Mouse (Mus musculus): ENCODE measurements around the gene Treml1. TPM values are rescaled to one million over a fixed set of nuclear protein-coding genes. Genes with fewer than 3 reads are reported as not detected.

The Treml1 gene
- polyA plus RNA-seq, 1 experiment, result 0.73 TPM

DNA sequence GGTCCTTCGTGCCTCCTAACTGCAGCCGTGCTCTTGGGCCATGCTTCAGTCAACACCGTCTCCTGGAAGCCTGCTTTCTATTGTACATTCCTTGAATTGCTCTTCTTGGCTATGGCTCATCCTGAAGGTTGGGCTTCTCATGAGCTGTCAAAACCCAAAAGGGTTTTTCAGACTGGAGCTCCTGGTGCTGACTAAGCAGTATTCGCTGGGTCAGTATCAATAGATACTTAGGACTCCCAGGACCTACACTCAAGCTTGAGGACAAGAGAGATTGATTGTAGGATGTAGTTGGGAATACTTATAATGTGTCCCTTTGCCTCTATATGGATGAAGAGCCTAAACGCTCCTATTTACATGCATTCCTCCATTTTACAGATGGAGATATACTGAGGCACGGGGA lies 34.6 kb upstream of the Treml1 start:
- Histone ChIP-seq H3K27me3 (ENCODE audit: control insufficient read depth, insufficient read depth, low read length) (no peaks in the 10 kb centered on the region), H3K27ac (ENCODE audit: control insufficient read depth, insufficient read depth, low read length) (no peak overlapping the region), H3K36me3 (ENCODE audit: control insufficient read depth, insufficient read depth, low read length) (no peaks in the 10 kb centered on the region), H3K4me1 (replicated peaks; ENCODE audit: control insufficient read depth, insufficient read depth, low read length) (peaks cover 2% of the 10 kb centered on the region; the same call in 1 of the 2 replicates), H3K4me3 (ENCODE audit: control insufficient read depth, insufficient read depth, low read length) (no peak overlapping the region)
- 94% methylated on average over 6 of the region's 6 CpGs for WGBS
- DNase-seq, result no peak
- TF ChIP-seq POLR2A (IDR thresholded peaks at IDR 0.05; ENCODE audit: control insufficient read depth, extremely low read depth, insufficient read depth, low read length, poor library complexity), result no peak
- TF ChIP-seq CTCF (IDR thresholded peaks at IDR 0.05; ENCODE audit: borderline replicate concordance, control insufficient read depth, extremely low read depth, insufficient read depth, low read length, poor library complexity), result no peak

DNA sequence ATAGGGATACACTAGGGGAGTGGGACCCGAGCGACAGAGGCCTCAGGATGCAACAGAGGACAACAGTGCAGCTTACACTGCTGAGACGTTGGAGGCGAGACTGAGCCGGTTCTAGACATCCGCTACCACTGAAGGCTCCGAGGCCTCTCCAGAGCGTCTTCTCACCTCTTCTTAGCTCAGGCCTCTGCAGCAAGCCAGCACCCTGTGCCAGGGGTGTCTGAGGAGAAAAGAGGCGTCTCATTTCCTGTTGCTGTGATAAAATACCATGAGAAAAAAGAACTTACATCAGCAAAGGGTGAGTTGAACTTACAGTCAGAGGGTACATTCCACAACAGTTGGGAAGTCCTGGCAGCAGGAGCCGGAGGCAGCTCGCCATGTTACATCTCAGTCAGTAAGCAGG lies 34.1 kb upstream of the Treml1 start:
- H3K27me3 ChIP-seq (ENCODE audit: control insufficient read depth, insufficient read depth, low read length), result no peaks in the 10 kb centered on the region
- peaks cover 2% of the 10 kb centered on the region; the same call in 1 of the 2 replicates for H3K4me1 ChIP-seq (replicated peaks; ENCODE audit: control insufficient read depth, insufficient read depth, low read length)
- no peak for TF ChIP-seq POLR2A (IDR thresholded peaks at IDR 0.05; ENCODE audit: control insufficient read depth, extremely low read depth, insufficient read depth, low read length, poor library complexity)
- TF ChIP-seq CTCF (IDR thresholded peaks at IDR 0.05; ENCODE audit: borderline replicate concordance, control insufficient read depth, extremely low read depth, insufficient read depth, low read length, poor library complexity), result no peak
- no peak overlapping the region for H3K27ac ChIP-seq (ENCODE audit: control insufficient read depth, insufficient read depth, low read length)
- 79% methylated on average over 11 of the region's 11 CpGs for WGBS
- no peak overlapping the region for H3K4me3 ChIP-seq (ENCODE audit: control insufficient read depth, insufficient read depth, low read length)
- DNase-seq, result no peak
- no peaks in the 10 kb centered on the region for H3K36me3 ChIP-seq (ENCODE audit: control insufficient read depth, insufficient read depth, low read length)

DNA sequence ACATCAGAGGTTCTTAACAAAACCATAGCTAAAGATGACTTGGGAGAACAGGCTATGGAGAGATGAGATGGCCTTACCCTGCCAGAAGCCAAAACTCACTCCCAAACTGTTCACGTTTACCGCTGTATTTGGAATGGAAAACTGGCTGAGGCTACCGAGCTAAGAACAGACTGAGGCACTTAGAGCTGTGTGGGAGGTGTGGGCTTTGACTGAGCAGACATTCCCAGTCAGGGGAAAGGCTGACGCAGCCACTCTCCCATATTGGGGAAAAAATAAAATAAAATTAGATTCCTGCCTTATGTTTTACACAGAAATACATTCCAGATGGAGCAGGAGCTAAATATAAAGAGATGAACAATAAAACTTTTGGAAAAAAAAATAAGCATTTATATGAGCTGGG lies 33.1 kb upstream of the Treml1 start:
- 98% methylated on average over 4 of the region's 4 CpGs for WGBS
- Histone ChIP-seq H3K4me1 (replicated peaks; ENCODE audit: control insufficient read depth, insufficient read depth, low read length) (peaks cover 2% of the 10 kb centered on the region; the same call in 1 of the 2 replicates), H3K27me3 (ENCODE audit: control insufficient read depth, insufficient read depth, low read length) (no peaks in the 10 kb centered on the region), H3K36me3 (ENCODE audit: control insufficient read depth, insufficient read depth, low read length) (no peaks in the 10 kb centered on the region), H3K27ac (ENCODE audit: control insufficient read depth, insufficient read depth, low read length) (no peak overlapping the region), H3K4me3 (ENCODE audit: control insufficient read depth, insufficient read depth, low read length) (no peak overlapping the region)
- TF ChIP-seq POLR2A (IDR thresholded peaks at IDR 0.05; ENCODE audit: control insufficient read depth, extremely low read depth, insufficient read depth, low read length, poor library complexity) (no peak), CTCF (IDR thresholded peaks at IDR 0.05; ENCODE audit: borderline replicate concordance, control insufficient read depth, extremely low read depth, insufficient read depth, low read length, poor library complexity) (no peak)
- DNase-seq, result no peak

DNA sequence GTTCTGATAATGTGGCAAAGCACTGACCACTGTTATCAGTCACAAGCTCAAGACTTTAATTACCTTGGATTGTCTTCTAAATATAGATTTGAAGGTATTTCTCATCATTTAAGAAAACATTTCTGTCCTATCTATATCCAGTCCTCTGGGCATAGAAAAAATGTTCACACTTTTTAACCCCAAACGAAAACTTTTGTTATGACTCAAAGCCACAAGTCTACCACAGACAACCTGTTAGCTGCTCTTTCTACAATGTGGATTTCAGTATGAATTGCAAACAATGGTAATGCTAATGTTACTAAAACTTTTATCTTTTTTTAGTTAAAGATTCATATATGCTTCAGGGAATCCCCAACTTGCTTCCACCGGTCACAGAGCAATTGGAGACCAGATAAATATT lies 27.2 kb upstream of the Treml1 start:
- no peak overlapping the region for H3K27ac ChIP-seq (ENCODE audit: control insufficient read depth, insufficient read depth, low read length)
- no peaks in the 10 kb centered on the region for H3K4me1 ChIP-seq (replicated peaks; ENCODE audit: control insufficient read depth, insufficient read depth, low read length)
- TF ChIP-seq POLR2A (IDR thresholded peaks at IDR 0.05; ENCODE audit: control insufficient read depth, extremely low read depth, insufficient read depth, low read length, poor library complexity), result no peak
- TF ChIP-seq CTCF (IDR thresholded peaks at IDR 0.05; ENCODE audit: borderline replicate concordance, control insufficient read depth, extremely low read depth, insufficient read depth, low read length, poor library complexity), result no peak
- H3K36me3 ChIP-seq (ENCODE audit: control insufficient read depth, insufficient read depth, low read length), result no peaks in the 10 kb centered on the region
- DNase-seq, result no peak
- H3K4me3 ChIP-seq (ENCODE audit: control insufficient read depth, insufficient read depth, low read length), result no peak overlapping the region
- no peaks in the 10 kb centered on the region for H3K27me3 ChIP-seq (ENCODE audit: control insufficient read depth, insufficient read depth, low read length)
- WGBS, result 39% methylated on average over 2 of the region's 2 CpGs

DNA sequence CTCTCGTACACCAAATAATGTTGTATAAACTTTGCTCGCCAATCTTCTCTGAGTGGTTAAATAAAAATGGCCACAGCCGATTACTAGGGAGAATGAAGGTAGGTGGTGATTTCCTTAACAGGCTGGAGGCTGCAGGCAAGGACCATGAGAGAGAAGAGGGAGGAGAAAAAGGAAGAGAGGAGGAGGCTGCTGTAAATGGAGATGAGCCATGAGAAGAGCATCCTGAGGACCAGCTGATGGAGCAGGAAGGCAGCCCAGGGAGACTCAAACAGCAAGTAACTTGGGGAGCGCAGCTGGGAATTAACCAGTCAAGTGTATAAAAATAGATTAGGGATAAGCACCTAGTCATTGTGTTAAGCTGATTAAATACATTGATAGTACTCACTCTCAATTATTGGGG lies 25.5 kb upstream of the Treml1 start:
- DNase-seq, result no peak
- 95% methylated on average over 4 of the region's 4 CpGs for WGBS
- TF ChIP-seq POLR2A (IDR thresholded peaks at IDR 0.05; ENCODE audit: control insufficient read depth, extremely low read depth, insufficient read depth, low read length, poor library complexity) (no peak), CTCF (IDR thresholded peaks at IDR 0.05; ENCODE audit: borderline replicate concordance, control insufficient read depth, extremely low read depth, insufficient read depth, low read length, poor library complexity) (no peak)

DNA sequence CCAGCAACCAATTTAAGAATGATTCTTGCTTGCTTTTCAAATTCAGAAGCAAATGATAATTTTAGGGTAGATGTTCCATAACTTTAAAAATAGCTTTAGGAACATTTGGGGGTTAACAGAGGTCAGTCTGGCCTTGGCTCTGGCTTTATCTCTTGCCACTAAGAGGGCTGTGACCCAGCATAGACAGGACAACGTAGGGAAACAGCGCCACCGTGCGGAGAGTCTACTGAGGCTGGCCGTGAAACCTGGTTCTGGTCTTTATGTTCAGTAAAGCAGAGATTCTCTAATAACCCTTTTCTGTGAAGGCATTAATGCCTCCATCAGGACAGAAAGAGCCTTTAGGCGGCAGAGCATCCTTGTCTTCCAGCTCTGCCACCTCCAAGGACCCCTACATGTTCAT lies 22.9 kb upstream of the Treml1 start:
- Histone ChIP-seq H3K4me3 (ENCODE audit: control insufficient read depth, insufficient read depth, low read length) (no peak overlapping the region), H3K27me3 (ENCODE audit: control insufficient read depth, insufficient read depth, low read length) (no peaks in the 10 kb centered on the region), H3K27ac (ENCODE audit: control insufficient read depth, insufficient read depth, low read length) (no peak overlapping the region), H3K4me1 (replicated peaks; ENCODE audit: control insufficient read depth, insufficient read depth, low read length) (no peaks in the 10 kb centered on the region), H3K36me3 (ENCODE audit: control insufficient read depth, insufficient read depth, low read length) (no peaks in the 10 kb centered on the region)
- peak; percentile 83 for DNase-seq
- TF ChIP-seq CTCF (IDR thresholded peaks at IDR 0.05; ENCODE audit: borderline replicate concordance, control insufficient read depth, extremely low read depth, insufficient read depth, low read length, poor library complexity) (peak; percentile 79; the same call in 1 of the 2 replicates), POLR2A (IDR thresholded peaks at IDR 0.05; ENCODE audit: control insufficient read depth, extremely low read depth, insufficient read depth, low read length, poor library complexity) (no peak)
- WGBS, result 1% methylated on average over 6 of the region's 6 CpGs

More for the DNA sequence above, 25.5 kb upstream of the Treml1 start:
- Histone ChIP-seq H3K4me1 (replicated peaks; ENCODE audit: control insufficient read depth, insufficient read depth, low read length) (no peaks in the 10 kb centered on the region), H3K27me3 (ENCODE audit: control insufficient read depth, insufficient read depth, low read length) (no peaks in the 10 kb centered on the region), H3K27ac (ENCODE audit: control insufficient read depth, insufficient read depth, low read length) (no peak overlapping the region), H3K36me3 (ENCODE audit: control insufficient read depth, insufficient read depth, low read length) (no peaks in the 10 kb centered on the region), H3K4me3 (ENCODE audit: control insufficient read depth, insufficient read depth, low read length) (no peak overlapping the region)

DNA sequence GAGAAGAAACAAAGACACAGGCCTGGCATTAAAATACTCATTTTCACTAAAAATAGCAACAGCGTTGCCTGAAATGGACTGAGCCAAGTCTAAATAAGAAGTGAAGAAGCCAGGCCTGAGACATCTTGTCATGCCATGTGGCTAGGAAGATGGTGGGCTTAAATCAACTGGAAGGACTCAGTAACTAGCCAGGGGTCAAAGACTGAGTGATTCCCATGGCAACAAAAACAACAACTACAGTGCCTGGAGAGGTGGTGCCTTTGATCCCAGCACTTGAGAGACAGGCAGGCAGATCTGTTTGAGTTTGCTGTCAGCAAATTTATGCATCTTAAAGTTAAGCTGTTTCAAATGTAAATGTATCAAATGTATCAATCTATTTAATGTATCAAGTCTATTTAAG lies 19.4 kb upstream of the Treml1 start:
- no peaks in the 10 kb centered on the region for H3K36me3 ChIP-seq (ENCODE audit: control insufficient read depth, insufficient read depth, low read length)
- DNase-seq, result no peak
- H3K4me1 ChIP-seq (replicated peaks; ENCODE audit: control insufficient read depth, insufficient read depth, low read length), result no peaks in the 10 kb centered on the region
- no peak overlapping the region for H3K4me3 ChIP-seq (ENCODE audit: control insufficient read depth, insufficient read depth, low read length)
- WGBS, result 100% methylated on average over 1 of the region's 1 CpGs
- no peak overlapping the region for H3K27ac ChIP-seq (ENCODE audit: control insufficient read depth, insufficient read depth, low read length)
- TF ChIP-seq CTCF (IDR thresholded peaks at IDR 0.05; ENCODE audit: borderline replicate concordance, control insufficient read depth, extremely low read depth, insufficient read depth, low read length, poor library complexity), result no peak
- no peak for TF ChIP-seq POLR2A (IDR thresholded peaks at IDR 0.05; ENCODE audit: control insufficient read depth, extremely low read depth, insufficient read depth, low read length, poor library complexity)
- H3K27me3 ChIP-seq (ENCODE audit: control insufficient read depth, insufficient read depth, low read length), result no peaks in the 10 kb centered on the region
